Mouse (Mus musculus): ENCODE data around the gene Dusp7.

Gene Dusp7

DNA sequence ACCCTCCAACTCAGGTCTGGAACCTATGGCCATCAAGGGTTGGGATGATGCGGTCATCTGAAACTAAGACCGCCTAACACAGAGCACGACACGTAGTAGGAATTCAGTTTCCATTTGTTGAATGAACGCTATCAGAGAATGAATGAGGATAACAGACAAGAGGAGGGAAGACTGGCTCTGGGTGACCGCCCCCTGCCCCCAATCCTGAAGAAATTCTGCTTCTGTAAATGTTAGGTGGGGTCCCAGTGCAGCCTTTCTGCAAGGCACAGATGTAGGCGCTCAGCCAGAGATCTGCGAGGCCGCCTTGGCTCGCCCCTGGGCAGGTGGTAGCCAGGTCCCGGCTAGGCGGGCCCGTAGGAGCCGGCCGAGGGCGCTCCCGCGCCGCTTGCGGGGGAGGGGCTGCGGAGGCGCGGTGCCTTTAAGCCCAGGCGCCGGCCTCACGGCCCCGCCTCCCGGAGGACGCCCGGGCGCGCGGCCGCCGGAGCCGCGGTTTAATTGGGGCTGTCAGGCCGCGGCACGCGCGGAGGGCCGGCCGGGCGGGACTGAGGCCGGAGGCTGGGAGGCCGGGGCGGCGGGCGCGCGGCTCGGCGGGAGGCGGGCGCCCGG, at the start of gene Dusp7:
Gene Dusp7, plus strand, starts transcription at position 521 of the 606 bp plus-strand sequence.
- Histone ChIP-seq H3K36me3 (ENCODE audit: control insufficient read depth, insufficient read depth, low read length, poor library complexity, severe bottlenecking) (no peaks in the 10 kb centered on the region; the same call in 1 of the 2 replicates), H3K27me3 (ENCODE audit: control insufficient read depth, insufficient read depth, low read length, poor library complexity, severe bottlenecking) (no peaks in the 10 kb centered on the region)
- peak; percentile 78 for DNase-seq (ENCODE audit: low read depth, low spot score)

DNA sequence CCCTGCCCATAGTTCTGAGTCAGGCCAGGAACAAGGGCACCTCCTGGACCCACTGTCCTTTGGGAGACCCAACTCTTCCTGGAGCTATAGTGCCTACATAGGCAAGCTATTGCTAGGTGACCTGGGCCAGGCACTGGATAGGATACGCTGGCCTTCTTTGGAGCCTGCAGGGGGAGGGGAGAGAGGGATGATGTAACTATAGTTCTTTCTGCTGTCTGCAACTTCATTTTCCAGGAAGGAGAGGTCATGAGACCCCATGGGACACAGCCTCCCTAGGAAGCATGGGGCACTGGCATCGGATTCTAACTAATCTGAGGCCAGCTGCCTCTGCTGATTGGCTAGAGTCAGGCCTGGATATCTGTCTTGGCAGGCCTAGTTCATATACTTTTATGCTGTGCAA, 49.3 kb upstream of the Dusp7 start:
- Histone ChIP-seq H3K36me3 (ENCODE audit: control insufficient read depth, insufficient read depth, low read length, poor library complexity, severe bottlenecking) (no peaks in the 10 kb centered on the region), H3K27me3 (ENCODE audit: control insufficient read depth, insufficient read depth, low read length, poor library complexity, severe bottlenecking) (no peaks in the 10 kb centered on the region)
- no peak for DNase-seq (ENCODE audit: low read depth, low spot score)

DNA sequence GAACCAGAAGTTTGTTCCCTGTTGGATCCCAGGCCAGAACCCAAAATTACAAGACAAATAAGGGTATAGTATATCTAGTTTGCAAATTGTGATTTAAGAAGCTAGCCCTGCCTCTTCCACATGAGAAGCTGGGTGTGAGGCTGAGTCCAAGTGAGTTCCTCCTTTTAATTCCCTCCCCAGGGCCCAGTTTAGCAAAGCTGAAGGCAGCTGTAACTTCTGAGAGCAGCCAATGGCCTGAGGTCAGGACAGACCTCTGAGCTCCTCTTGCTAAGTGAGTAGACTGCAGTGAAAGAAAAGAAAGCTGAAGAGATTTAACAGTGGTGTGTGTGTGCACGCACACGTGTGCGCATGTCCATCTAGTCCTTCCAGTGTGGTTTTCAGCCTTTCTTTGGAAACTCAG, 45.9 kb upstream of the Dusp7 start:
- no peaks in the 10 kb centered on the region for H3K27me3 ChIP-seq (ENCODE audit: control insufficient read depth, insufficient read depth, low read length, poor library complexity, severe bottlenecking)
- no peak for DNase-seq (ENCODE audit: low read depth, low spot score)
- no peaks in the 10 kb centered on the region for H3K36me3 ChIP-seq (ENCODE audit: control insufficient read depth, insufficient read depth, low read length, poor library complexity, severe bottlenecking)

DNA sequence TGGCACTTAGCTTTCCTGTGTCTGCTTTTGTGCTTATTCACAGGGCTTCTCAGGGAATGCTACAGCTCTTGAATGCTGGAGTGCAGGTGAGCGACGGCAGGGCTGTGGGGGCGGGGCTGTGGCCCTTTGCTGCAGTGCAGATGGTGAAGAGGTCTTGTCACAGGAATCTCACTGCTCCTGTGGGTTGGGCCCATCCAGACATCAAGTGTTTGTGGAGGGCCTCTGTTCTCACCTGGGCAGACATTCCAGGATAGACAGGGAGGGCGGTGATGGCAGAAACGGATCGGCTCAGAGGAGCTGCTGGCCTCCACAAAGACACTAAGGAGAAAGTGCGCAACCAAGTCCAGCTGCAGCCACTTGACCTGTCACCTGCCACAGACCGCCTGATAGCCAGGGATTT, 42.2 kb upstream of the Dusp7 start:
- H3K36me3 ChIP-seq (ENCODE audit: control insufficient read depth, insufficient read depth, low read length, poor library complexity, severe bottlenecking) = no peaks in the 10 kb centered on the region
- no peak for DNase-seq (ENCODE audit: low read depth, low spot score)
- no peaks in the 10 kb centered on the region for H3K27me3 ChIP-seq (ENCODE audit: control insufficient read depth, insufficient read depth, low read length, poor library complexity, severe bottlenecking)

DNA sequence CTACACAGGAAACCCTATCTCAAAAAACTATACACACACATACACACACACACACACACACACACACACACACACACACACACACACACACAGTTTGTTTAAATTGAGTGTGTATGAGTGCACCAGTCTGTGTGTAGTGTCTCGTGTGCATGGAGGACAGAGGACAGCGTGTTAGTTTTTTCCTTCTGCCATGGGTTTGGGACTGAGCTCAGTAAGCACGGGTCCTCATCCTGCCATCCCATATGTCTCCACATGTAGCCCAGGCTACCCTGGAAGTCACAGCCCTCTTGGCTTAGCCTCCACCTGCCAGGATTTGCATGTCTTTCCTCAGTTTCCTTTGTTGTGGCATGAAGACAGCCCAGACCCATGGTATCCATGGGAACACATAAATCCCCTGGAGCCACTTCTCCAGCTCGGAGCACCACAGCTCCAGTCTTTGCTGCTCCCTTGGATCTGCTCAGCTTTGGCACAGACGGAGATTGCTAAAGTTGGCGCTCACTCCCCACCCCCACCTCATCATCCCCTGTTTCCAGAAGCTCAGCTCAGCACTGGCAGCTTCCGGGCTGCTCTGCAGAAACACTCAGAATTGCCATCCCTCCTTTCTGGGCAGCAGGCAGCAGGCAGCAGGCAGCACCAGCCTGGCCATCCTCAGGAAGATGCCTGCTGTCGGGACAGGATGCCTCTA, 41.2 kb upstream of the Dusp7 start:
- H3K27me3 ChIP-seq (ENCODE audit: control insufficient read depth, insufficient read depth, low read length, poor library complexity, severe bottlenecking) = no peaks in the 10 kb centered on the region
- H3K36me3 ChIP-seq (ENCODE audit: control insufficient read depth, insufficient read depth, low read length, poor library complexity, severe bottlenecking) = no peaks in the 10 kb centered on the region
- DNase-seq (ENCODE audit: low read depth, low spot score) = no peak

DNA sequence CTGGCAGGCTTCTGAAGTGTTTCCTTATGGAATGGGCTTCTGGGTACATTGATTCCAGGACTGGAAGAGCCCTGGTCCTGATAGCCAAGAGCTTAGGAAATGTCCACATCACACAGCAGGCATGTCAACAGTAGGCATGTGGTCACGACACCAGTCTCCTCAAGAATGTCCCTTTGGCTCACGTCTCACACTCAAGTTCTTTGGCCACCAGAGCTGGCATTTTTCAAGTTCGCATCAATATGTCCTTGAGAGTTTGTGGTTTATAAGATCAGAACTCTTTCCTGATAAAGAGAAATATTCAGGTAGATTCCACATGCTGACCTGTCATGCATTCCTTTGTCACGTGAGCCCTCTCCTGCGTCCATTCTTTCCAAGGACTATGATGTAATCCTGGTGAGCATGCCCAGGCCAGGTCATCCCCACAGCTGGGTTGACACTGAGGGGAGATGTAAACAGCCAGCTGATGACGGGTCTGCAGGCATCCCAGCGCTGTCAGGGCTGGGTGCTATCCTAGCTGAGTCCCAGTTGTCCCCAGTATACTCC, 40.3 kb upstream of the Dusp7 start:
- H3K27me3 ChIP-seq (ENCODE audit: control insufficient read depth, insufficient read depth, low read length, poor library complexity, severe bottlenecking) = no peaks in the 10 kb centered on the region
- no peak for DNase-seq (ENCODE audit: low read depth, low spot score)
- H3K36me3 ChIP-seq (ENCODE audit: control insufficient read depth, insufficient read depth, low read length, poor library complexity, severe bottlenecking) = no peaks in the 10 kb centered on the region

DNA sequence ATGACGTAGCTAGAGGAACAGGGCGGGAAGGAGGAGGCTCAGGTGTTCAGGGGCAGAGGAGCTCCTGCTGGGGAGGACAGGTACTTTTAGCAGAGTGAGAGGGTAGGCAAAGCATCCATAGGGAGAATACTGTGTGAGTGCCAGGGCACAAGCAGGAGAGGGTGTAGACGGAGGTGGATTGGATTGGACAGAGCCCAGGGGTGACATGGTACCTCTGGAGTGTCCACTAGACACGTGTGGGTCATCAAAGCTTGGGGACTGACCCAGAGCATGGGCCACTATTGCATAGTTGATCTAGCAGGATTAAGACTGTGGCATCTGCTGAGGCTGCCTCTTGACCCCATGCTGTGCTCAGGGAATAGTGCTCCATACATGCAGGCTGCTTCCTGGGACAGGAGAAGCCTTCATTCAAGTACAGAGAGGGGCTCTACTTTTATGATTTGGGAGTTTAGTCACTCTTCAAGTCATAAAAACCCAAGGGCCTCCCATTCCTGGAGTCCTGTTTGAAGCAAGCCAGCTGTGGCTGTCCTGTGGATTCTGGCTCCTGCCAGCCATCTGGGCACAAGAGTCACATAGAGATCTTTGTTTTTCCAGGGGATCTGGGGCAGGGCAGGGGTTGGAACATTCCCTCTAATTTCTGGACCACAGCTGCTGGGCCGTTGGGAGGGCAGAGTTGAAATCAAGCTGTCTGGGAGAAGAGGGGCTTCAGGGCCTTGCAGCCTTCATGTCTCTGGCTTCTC, 39.5 kb upstream of the Dusp7 start:
- Histone ChIP-seq H3K27me3 (ENCODE audit: control insufficient read depth, insufficient read depth, low read length, poor library complexity, severe bottlenecking) (no peaks in the 10 kb centered on the region), H3K36me3 (ENCODE audit: control insufficient read depth, insufficient read depth, low read length, poor library complexity, severe bottlenecking) (no peaks in the 10 kb centered on the region)
- DNase-seq (ENCODE audit: low read depth, low spot score) = no peak

DNA sequence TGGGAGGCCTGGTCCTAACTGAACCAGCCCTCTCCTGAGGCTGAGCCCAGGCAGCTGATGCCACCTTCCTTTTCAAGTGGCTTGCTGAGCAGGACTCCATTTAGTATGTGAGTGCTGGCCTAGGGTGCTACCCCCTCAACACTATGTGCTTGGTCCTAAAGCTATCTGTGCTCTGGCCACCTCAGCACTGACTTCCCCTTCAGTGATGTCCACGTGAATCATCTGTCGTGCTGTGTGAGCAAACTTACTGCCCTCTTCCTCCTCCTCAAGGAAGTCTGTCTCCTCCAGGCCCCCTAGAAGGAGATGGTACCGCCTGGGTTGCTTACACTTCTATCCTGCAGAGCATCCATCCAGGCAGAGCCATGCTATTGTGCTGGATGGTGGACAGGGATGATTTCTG, 35.7 kb upstream of the Dusp7 start:
- Histone ChIP-seq H3K36me3 (ENCODE audit: control insufficient read depth, insufficient read depth, low read length, poor library complexity, severe bottlenecking) (no peaks in the 10 kb centered on the region), H3K27me3 (ENCODE audit: control insufficient read depth, insufficient read depth, low read length, poor library complexity, severe bottlenecking) (no peaks in the 10 kb centered on the region)
- DNase-seq (ENCODE audit: low read depth, low spot score) = no peak

DNA sequence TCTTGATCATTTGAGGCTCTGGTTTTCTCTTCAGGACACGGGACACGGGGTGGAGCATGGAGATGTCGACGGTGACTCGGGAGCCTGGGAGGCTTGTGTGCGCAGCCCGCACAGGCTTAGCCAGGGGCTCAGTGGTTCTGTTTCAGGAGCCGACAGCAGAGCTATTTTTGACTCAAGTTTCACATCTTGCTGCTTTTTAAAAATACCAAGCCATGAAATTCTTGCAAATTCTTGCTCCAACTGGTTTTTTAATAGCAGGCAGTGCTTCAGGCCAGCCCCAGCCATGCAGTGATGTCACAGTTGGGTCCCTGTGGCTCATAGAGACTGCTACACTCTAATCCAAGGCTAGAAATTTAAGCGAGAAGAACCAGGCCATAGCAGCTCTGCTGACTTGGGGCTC, 30.8 kb upstream of the Dusp7 start:
- Histone ChIP-seq H3K36me3 (ENCODE audit: control insufficient read depth, insufficient read depth, low read length, poor library complexity, severe bottlenecking) (no peaks in the 10 kb centered on the region), H3K27me3 (ENCODE audit: control insufficient read depth, insufficient read depth, low read length, poor library complexity, severe bottlenecking) (no peaks in the 10 kb centered on the region)
- DNase-seq (ENCODE audit: low read depth, low spot score) = no peak

DNA sequence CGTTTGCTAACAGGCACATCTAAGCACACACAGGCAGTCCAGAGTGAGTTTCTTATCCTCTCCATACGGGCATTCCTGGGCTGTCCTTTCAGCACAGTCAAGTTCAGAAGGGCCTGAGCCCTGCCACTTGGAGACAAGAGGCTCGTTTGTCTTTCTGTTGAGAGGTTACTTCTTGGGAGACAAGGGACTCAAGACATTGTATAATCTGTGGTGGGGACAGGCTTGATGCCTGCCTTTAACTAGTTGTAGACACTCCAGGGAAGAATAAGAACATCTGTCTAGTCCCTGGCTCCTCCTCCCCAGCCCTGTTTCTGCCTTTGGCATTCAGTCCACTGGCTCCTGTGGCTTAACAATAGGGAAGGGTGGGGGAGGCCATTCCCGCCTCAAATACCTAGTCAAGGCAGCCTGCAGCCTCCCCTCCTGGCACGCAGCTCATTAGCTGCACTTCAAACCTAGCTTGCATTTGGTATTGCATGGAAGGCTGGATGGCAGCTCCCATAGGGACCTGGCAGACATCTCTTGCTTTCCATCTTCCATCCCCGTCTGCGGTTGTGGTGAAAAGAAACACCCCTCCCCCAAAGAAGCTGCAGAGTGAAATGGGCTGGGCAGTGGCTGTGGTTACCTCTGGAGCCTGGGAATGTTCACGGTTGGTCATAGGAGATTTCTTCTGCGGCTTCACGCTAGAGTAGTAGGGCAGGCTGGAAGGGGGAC, 29.8 kb upstream of the Dusp7 start:
- Histone ChIP-seq H3K36me3 (ENCODE audit: control insufficient read depth, insufficient read depth, low read length, poor library complexity, severe bottlenecking) (no peaks in the 10 kb centered on the region), H3K27me3 (ENCODE audit: control insufficient read depth, insufficient read depth, low read length, poor library complexity, severe bottlenecking) (no peaks in the 10 kb centered on the region)
- DNase-seq (ENCODE audit: low read depth, low spot score) = no peak

DNA sequence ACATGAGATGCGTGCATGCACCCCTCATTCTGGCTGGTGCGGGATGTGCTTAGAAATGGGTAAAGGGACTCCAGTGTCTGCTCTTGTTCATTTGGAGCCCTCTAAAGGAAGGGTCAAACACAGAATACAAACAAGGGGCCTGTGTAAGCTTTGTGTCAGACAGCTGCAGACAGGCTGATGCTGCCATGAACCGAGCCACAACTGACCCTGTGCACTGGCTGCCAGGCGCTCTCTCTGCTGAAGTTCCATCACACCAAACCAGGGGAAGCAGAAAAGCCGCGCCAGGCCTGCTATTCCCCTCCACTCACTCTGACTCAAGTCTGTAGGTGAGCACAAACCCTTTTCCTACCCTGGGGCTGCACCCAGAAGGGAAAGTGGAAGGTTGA, 29.3 kb upstream of the Dusp7 start:
- Histone ChIP-seq H3K36me3 (ENCODE audit: control insufficient read depth, insufficient read depth, low read length, poor library complexity, severe bottlenecking) (no peaks in the 10 kb centered on the region), H3K27me3 (ENCODE audit: control insufficient read depth, insufficient read depth, low read length, poor library complexity, severe bottlenecking) (no peaks in the 10 kb centered on the region)
- no peak for DNase-seq (ENCODE audit: low read depth, low spot score)

DNA sequence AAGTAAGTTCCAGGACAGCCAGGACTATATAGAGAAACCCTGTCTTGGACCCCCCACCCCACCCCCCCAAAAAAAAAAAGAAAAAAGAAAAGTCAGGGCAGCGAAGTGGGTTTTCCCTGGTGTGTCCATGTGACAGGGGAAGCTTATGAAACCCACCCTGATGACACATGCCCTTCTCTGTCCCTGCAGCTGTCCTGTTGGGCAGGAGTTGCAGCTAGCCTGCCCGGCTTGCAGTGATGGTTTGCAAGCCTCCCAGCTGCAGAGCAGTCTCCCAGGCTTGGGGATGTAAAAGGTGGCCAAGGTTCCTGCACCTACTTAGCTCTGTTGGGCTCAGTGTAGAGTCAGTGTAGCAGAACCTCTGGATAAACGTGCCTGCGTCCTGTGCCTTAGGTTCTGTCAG, 28.7 kb upstream of the Dusp7 start:
- no peaks in the 10 kb centered on the region for H3K27me3 ChIP-seq (ENCODE audit: control insufficient read depth, insufficient read depth, low read length, poor library complexity, severe bottlenecking)
- no peak for DNase-seq (ENCODE audit: low read depth, low spot score)
- no peaks in the 10 kb centered on the region for H3K36me3 ChIP-seq (ENCODE audit: control insufficient read depth, insufficient read depth, low read length, poor library complexity, severe bottlenecking)

DNA sequence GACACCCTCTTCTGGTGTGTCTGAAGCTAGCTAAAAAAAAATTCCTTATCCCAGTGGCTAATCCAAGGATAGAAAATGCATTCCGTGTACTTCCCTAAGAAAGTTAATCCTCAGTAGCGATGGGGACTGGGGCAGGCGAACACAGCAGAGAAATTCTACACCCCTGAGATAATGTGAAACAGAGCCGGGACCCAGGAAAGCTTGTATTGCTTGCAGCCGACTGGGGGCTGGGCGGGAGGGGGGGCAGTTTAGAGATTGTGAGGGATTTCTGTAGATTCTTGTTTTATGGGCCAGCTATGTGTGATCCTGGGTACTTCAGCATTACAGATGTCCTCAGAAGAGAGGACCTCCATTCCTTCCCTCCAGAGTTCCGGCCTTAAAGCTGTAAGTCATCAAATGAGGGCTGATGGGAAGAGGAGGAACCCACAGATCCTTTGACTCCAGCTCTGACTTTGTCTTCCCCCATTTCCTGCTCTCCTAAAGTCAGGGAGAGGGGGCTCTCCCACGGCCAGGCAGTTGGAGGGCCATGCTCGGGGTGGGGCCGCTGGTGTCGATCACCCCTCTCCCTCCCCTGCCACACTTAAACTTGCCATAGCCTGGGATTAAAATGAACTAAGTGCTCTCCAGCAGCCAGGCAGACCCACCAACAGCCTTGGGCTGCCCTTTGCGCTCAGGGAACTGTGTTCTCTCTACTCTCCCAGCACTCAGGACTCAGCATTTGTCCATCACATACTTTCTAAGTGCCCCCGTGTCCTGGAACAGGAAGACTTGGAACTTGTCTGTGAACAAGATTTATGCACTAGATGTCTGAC, 27.7 kb upstream of the Dusp7 start:
- Histone ChIP-seq H3K27me3 (ENCODE audit: control insufficient read depth, insufficient read depth, low read length, poor library complexity, severe bottlenecking) (no peaks in the 10 kb centered on the region), H3K36me3 (ENCODE audit: control insufficient read depth, insufficient read depth, low read length, poor library complexity, severe bottlenecking) (no peaks in the 10 kb centered on the region)
- no peak for DNase-seq (ENCODE audit: low read depth, low spot score)

DNA sequence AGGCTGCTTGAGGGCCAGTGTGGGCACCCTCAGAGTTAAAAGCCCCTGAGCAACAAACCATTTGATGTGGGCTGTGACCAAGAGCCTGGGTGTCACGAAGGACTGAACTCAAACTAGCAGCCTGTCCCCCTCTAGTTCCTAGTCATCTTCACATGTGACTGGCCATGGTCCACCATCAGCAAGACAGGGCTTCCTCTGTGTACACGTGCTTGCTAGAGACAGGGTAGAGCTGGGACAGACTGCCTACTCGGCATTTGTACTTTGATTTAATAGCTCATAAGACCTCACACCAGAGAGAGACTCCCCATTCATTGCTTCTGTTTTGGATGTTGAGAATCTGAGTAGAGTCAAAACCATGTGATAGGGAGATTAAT, 27.1 kb upstream of the Dusp7 start:
- Histone ChIP-seq H3K27me3 (ENCODE audit: control insufficient read depth, insufficient read depth, low read length, poor library complexity, severe bottlenecking) (no peaks in the 10 kb centered on the region), H3K36me3 (ENCODE audit: control insufficient read depth, insufficient read depth, low read length, poor library complexity, severe bottlenecking) (no peaks in the 10 kb centered on the region)
- DNase-seq (ENCODE audit: low read depth, low spot score) = no peak
